Comparison of ENCODE assay signal across 8 mouse cellular contexts in the genomic region with DNA sequence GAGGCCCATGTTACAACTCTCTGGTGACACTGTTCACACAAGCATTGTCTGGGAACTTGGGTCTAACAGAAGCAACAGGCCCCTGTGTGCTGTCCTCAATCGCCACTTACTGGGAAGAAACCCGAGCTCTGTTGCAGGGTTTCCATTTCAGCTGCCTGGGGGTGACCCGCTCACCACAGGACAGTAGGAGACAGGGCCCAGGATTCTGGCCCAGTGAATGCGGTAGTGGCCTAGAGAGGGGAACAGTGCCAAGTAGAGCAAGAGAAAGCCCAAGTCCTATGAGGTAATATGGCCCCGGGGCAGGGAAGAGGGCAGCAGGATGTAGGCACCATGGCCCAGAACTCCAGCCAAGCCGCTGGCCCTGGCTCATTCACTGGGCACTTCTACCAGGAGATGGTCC. TPM values are rescaled to one million over a fixed set of nuclear protein-coding genes. Genes with fewer than 3 reads are reported as not detected.
DNase-seq lines count a peak whose midpoint lies in the region; ATAC-seq and TF ChIP-seq lines count a peak whose summit lies in the region.

No protein-coding gene starts in this region.

- peak; percentile 11 for DNase-seq in ovary, postnatal 36 days (ENCODE audit: low spot score)
- DNase-seq in ovary, postnatal 10 days (ENCODE audit: low spot score): no peak
- DNase-seq in heart, adult 11 months: peak; percentile 97
- peak; percentile 52 for DNase-seq in kidney, postnatal 10 days
- no peak for DNase-seq in liver, postnatal 0 days
- DNase-seq in T-cell, adult 2 months (ENCODE audit: low spot score): no peak

- no peak overlapping the region for H3K4me3 ChIP-seq in stomach, embryonic 16.5 days (replicated peaks; ENCODE audit: low read length)
- H3K4me3 ChIP-seq in liver, postnatal 0 days (ENCODE audit: low read depth, low read length): no peak overlapping the region

- H3K27me3 ChIP-seq in stomach, embryonic 16.5 days (ENCODE audit: control insufficient read depth, insufficient read depth, low read length): no peaks in the 10 kb centered on the region
- H3K27me3 ChIP-seq in liver, postnatal 0 days (ENCODE audit: insufficient read depth, low read length): no peaks in the 10 kb centered on the region

- no peak for ATAC-seq in stomach, embryonic 16.5 days (ENCODE audit: insufficient read depth, low FRiP score)
- ATAC-seq in activated CD4-positive, CD25-positive, alpha-beta regulatory T cell, adult 4 months: no peak
- no peak for ATAC-seq in liver, postnatal 0 days

- H3K4me1 ChIP-seq in stomach, embryonic 16.5 days (ENCODE audit: control insufficient read depth, insufficient read depth, low read length): peaks cover 25% of the 10 kb centered on the region
- peaks cover 15% of the 10 kb centered on the region for H3K4me1 ChIP-seq in liver, postnatal 0 days (ENCODE audit: insufficient read depth)

- no peak overlapping the region for H3K4me2 ChIP-seq in stomach, embryonic 16.5 days (ENCODE audit: low read depth, low read length)
- H3K4me2 ChIP-seq in liver, postnatal 0 days (ENCODE audit: low read depth, low read length): no peak overlapping the region

- no peak overlapping the region for H3K9ac ChIP-seq in stomach, embryonic 16.5 days (ENCODE audit: low read length)
- no peak overlapping the region for H3K9ac ChIP-seq in liver, postnatal 0 days (replicated peaks)

- no peak for TF ChIP-seq CTCF in liver, postnatal 0 days (IDR thresholded peaks at IDR 0.05; ENCODE audit: low read depth)

- peak overlapping the region; percentile 78 for H3K27ac ChIP-seq in stomach, embryonic 16.5 days (ENCODE audit: low read length)
- H3K27ac ChIP-seq in liver, postnatal 0 days (ENCODE audit: low read depth): no peak overlapping the region

- H3K9me3 ChIP-seq in stomach, embryonic 16.5 days (replicated peaks; ENCODE audit: control insufficient read depth, low read length): no peaks in the 10 kb centered on the region
- no peaks in the 10 kb centered on the region for H3K9me3 ChIP-seq in liver, postnatal 0 days (ENCODE audit: low read length)

- 80% methylated on average over 6 of the region's 6 CpGs for WGBS in stomach, embryonic 16.5 days
- 77% methylated on average over 6 of the region's 6 CpGs for WGBS in liver, postnatal 0 days (ENCODE audit: insufficient replicate concordance)

- no peaks in the 10 kb centered on the region for H3K36me3 ChIP-seq in stomach, embryonic 16.5 days (ENCODE audit: control insufficient read depth, insufficient read depth, low read length)
- H3K36me3 ChIP-seq in liver, postnatal 0 days (replicated peaks; ENCODE audit: insufficient read depth, low read length): no peaks in the 10 kb centered on the region

- no peak for TF ChIP-seq EP300 in liver, postnatal 0 days (IDR thresholded peaks at IDR 0.05; ENCODE audit: low read depth)

RNA-seq across cellular contexts. Expression of a gene that starts 11.4 kb away (rescaled TPM):
- polyA plus RNA-seq in stomach, embryonic 16.5 days (2015; fragmentation: Nextera tagmentation; extraction: Ambion mirVana): 2.9 and 3.5 TPM in 2 replicates
- 1 to 10 TPM in 1 of 2 experiments, under 1 TPM in 1; 0.30 to 1.1 TPM for polyA plus RNA-seq in activated CD4-positive, CD25-positive, alpha-beta regulatory T cell, adult 4 months (2017; shearing (Covaris generic))
- polyA plus RNA-seq in liver, postnatal 0 days (2015; fragmentation: Nextera tagmentation; extraction: Ambion mirVana): 0.21 and 0.29 TPM in 2 replicates

RNA-seq across cellular contexts. Expression of a gene that starts 19.1 kb away (rescaled TPM):
- polyA plus RNA-seq in stomach, embryonic 16.5 days (2015; fragmentation: Nextera tagmentation; extraction: Ambion mirVana): 0.10 TPM in 1 of 2 replicates, not detected in the other
- under 1 TPM in 1 of 2 experiments, not detected in 1; 0.43 TPM for polyA plus RNA-seq in activated CD4-positive, CD25-positive, alpha-beta regulatory T cell, adult 4 months (2017; shearing (Covaris generic))
- polyA plus RNA-seq in liver, postnatal 0 days (2015; fragmentation: Nextera tagmentation; extraction: Ambion mirVana): not detected in 2 replicates

RNA-seq across cellular contexts. Expression of a gene that starts 40.3 kb away (rescaled TPM):
- 197 and 214 TPM in 2 replicates for polyA plus RNA-seq in stomach, embryonic 16.5 days (2015; fragmentation: Nextera tagmentation; extraction: Ambion mirVana)
- 100 to 1,000 TPM; 129 to 149 TPM for polyA plus RNA-seq in activated CD4-positive, CD25-positive, alpha-beta regulatory T cell, adult 4 months (2017; shearing (Covaris generic))
- 75.4 and 81.4 TPM in 2 replicates for polyA plus RNA-seq in liver, postnatal 0 days (2015; fragmentation: Nextera tagmentation; extraction: Ambion mirVana)

Comparison
In these comparisons a context has a peak if more than half of its experiments do, and no peak if none do; other contexts are left out.
1. DNase-seq: peak in ovary, postnatal 36 days (single experiment), heart, adult 11 months (single experiment) and kidney, postnatal 10 days (single experiment); none in ovary, postnatal 10 days (single experiment), liver, postnatal 0 days (single experiment) and T-cell, adult 2 months (single experiment).